Mouse (Mus musculus) CH12.LX (cell line): ENCODE results near the gene Tshz2. TPM values are rescaled to one million over a fixed set of nuclear protein-coding genes. Genes with fewer than 3 reads are reported as not detected.

Experiments
- DNase-seq: peaks from one replicate; pipeline ENCODE4 v3.0.0-alpha.2; 2013; ENCODE audit errors: extremely low read depth
- H3K27ac ChIP-seq: 2 replicates; pipeline ENCODE4 v1.5.1; 2012; ENCODE audit warnings: low read depth, mild to moderate bottlenecking, control low read depth, moderate library complexity; ENCODE audit not compliant: insufficient read depth
- H3K27me3 ChIP-seq: replicated peaks from 2 replicates; pipeline ENCODE3; 2012; ENCODE audit warnings: inconsistent platforms
- H3K36me3 ChIP-seq, 2 experiments: replicated peaks in 1 of 2; 2 replicates each; pipeline versions ENCODE3 to v1.6.1; 2012; ENCODE audit warnings: inconsistent platforms in 1 of 2, low read length in 1 of 2, mild to moderate bottlenecking in 1 of 2, mixed read lengths in 1 of 2, moderate library complexity in 1 of 2; ENCODE audit not compliant: control insufficient read depth in 1 of 2, insufficient read depth in 1 of 2
- H3K4me1 ChIP-seq, 2 experiments: 2 replicates each; pipeline ENCODE4 v1.6.1; 2012; ENCODE audit warnings: inconsistent platforms in 1 of 2, moderate library complexity in 1 of 2; ENCODE audit not compliant: insufficient read depth in 2 of 2, control insufficient read depth in 1 of 2
- H3K4me2 ChIP-seq: 2 replicates; pipeline ENCODE4 v1.6.1; 2012; ENCODE audit warnings: low read depth, mild to moderate bottlenecking, control low read depth; ENCODE audit not compliant: poor library complexity, insufficient read depth, severe bottlenecking
- H3K4me3 ChIP-seq, 3 experiments: fragments of 150-350 bp in 1 of 3; sonication (generic) in 1 of 3; replicated peaks in 1 of 3; 2 replicates each; pipeline versions ENCODE3 to v1.5.1; 2011 to 2012; ENCODE audit warnings: low read depth in 2 of 3, low read length in 2 of 3, mild to moderate bottlenecking in 2 of 3, moderate library complexity in 2 of 3, control low read depth in 1 of 3, improper control_type of control experiment in 1 of 3, inconsistent platforms in 1 of 3, mixed read lengths in 1 of 3; ENCODE audit not compliant: poor library complexity in 1 of 3
- H3K79me2 ChIP-seq: replicated peaks from 2 replicates; pipeline ENCODE4 v1.6.1; 2012; ENCODE audit warnings: mild to moderate bottlenecking, moderate library complexity; ENCODE audit not compliant: control insufficient read depth, poor library complexity, insufficient read depth, severe bottlenecking; ENCODE audit errors: extremely low read depth
- H3K9ac ChIP-seq: 2 replicates; pipeline ENCODE4 v1.6.1; 2012; ENCODE audit warnings: low read depth, mild to moderate bottlenecking, control low read depth, moderate library complexity; ENCODE audit not compliant: insufficient read depth
- H3K9me3 ChIP-seq: replicated peaks from 2 replicates; pipeline ENCODE3; 2012; ENCODE audit warnings: low read length, inconsistent platforms, mixed read lengths
- CHD1 ChIP-seq: IDR thresholded peaks from 2 replicates; pipeline ENCODE4 v1.6.1; 2012; ENCODE audit warnings: low read depth, low read length, improper control_type of control experiment, inconsistent platforms
- CHD2 ChIP-seq: IDR thresholded peaks from 2 replicates; pipeline ENCODE4 v1.6.1; 2011; ENCODE audit warnings: low read length, improper control_type of control experiment
- ELF1 ChIP-seq: IDR thresholded peaks from 2 replicates; pipeline ENCODE4 v1.6.1; 2014; ENCODE audit warnings: low read depth, mild to moderate bottlenecking, inconsistent platforms, low read length, improper control_type of control experiment
- EP300 ChIP-seq: IDR thresholded peaks from 2 replicates; pipeline ENCODE4 v1.6.1; 2011; ENCODE audit warnings: low read length, improper control_type of control experiment
- ETS1 ChIP-seq: conservative IDR thresholded peaks from 2 replicates; pipeline ENCODE4 v1.6.1; 2012; ENCODE audit warnings: low read depth, mild to moderate bottlenecking, inconsistent platforms, low read length, improper control_type of control experiment, moderate library complexity
- GABPA ChIP-seq: IDR thresholded peaks from 2 replicates; pipeline ENCODE4 v1.6.1; 2012; ENCODE audit warnings: low read depth, low read length, improper control_type of control experiment, inconsistent platforms; ENCODE audit not compliant: insufficient replicate concordance
- IRF4 ChIP-seq: IDR thresholded peaks from 2 replicates; pipeline ENCODE4 v1.6.1; 2014; ENCODE audit warnings: low read depth, mild to moderate bottlenecking, inconsistent platforms, low read length, improper control_type of control experiment
- JUN ChIP-seq: IDR thresholded peaks from 2 replicates; pipeline ENCODE4 v1.6.1; 2011; ENCODE audit warnings: low read depth, mild to moderate bottlenecking, low read length, improper control_type of control experiment, moderate library complexity; ENCODE audit not compliant: insufficient read depth
- KAT2A ChIP-seq: IDR thresholded peaks from 2 replicates; pipeline ENCODE4 v1.6.1; 2012; ENCODE audit warnings: low read length, improper control_type of control experiment, inconsistent platforms; ENCODE audit not compliant: insufficient replicate concordance
- MAFK ChIP-seq: IDR thresholded peaks from 2 replicates; pipeline ENCODE4 v1.6.1; 2011; ENCODE audit warnings: low read length, improper control_type of control experiment; ENCODE audit not compliant: insufficient replicate concordance
- MAX ChIP-seq: IDR thresholded peaks from 2 replicates; pipeline ENCODE4 v1.6.1; 2011; ENCODE audit warnings: low read length, improper control_type of control experiment
- MAZ ChIP-seq: IDR thresholded peaks from 2 replicates; pipeline ENCODE4 v1.6.1; 2012; ENCODE audit warnings: low read depth, mild to moderate bottlenecking, inconsistent platforms, low read length, improper control_type of control experiment, moderate library complexity
- MEF2A ChIP-seq: IDR thresholded peaks from 2 replicates; pipeline ENCODE4 v1.6.1; 2014; ENCODE audit warnings: low read depth, mild to moderate bottlenecking, inconsistent platforms, low read length, improper control_type of control experiment, borderline replicate concordance
- MXI1 ChIP-seq: IDR thresholded peaks from 2 replicates; pipeline ENCODE4 v1.6.1; 2011; ENCODE audit warnings: mild to moderate bottlenecking, low read depth, low read length, improper control_type of control experiment
- MYC ChIP-seq: IDR thresholded peaks from 2 replicates; pipeline ENCODE4 v1.6.1; 2011; ENCODE audit warnings: low read depth, mild to moderate bottlenecking, improper control_type of control experiment, low read length
- NELFE ChIP-seq: IDR thresholded peaks from 2 replicates; pipeline ENCODE4 v1.6.1; 2011; ENCODE audit warnings: low read depth, low read length, improper control_type of control experiment
- NRF1 ChIP-seq: IDR thresholded peaks from 2 replicates; pipeline ENCODE4 v1.6.1; 2014; ENCODE audit warnings: low read depth, mild to moderate bottlenecking, inconsistent platforms, low read length, improper control_type of control experiment, moderate library complexity
- PAX5 ChIP-seq: IDR thresholded peaks from 2 replicates; pipeline ENCODE4 v1.6.1; 2012; ENCODE audit warnings: low read length, inconsistent platforms, mixed read lengths
- POLR2A ChIP-seq: IDR thresholded peaks from 2 replicates; pipeline ENCODE4 v1.6.1; 2011; ENCODE audit warnings: low read depth, mild to moderate bottlenecking, improper control_type of control experiment, low read length
- SIN3A ChIP-seq: IDR thresholded peaks from 2 replicates; pipeline ENCODE4 v1.6.1; 2012; ENCODE audit warnings: low read length, improper control_type of control experiment, inconsistent platforms
- TCF12 ChIP-seq: IDR thresholded peaks from 2 replicates; pipeline ENCODE4 v1.6.1; 2014; ENCODE audit warnings: low read depth, mild to moderate bottlenecking, inconsistent platforms, low read length, improper control_type of control experiment
- ZC3H11A ChIP-seq: IDR thresholded peaks from 2 replicates; pipeline ENCODE4 v1.6.1; 2012; ENCODE audit warnings: low read depth, mild to moderate bottlenecking, inconsistent platforms, low read length, improper control_type of control experiment
- ZMIZ1 ChIP-seq: IDR thresholded peaks from 2 replicates; pipeline ENCODE4 v1.6.1; 2012; ENCODE audit warnings: low read depth, mild to moderate bottlenecking, inconsistent platforms, low read length, improper control_type of control experiment
- dilution Hi-C: fragments of 300-500 bp; cut with MboI; formaldehyde crosslinking; loops from 2 replicates; pipeline ENCODE4 v1.14.3; 2020; ENCODE audit warnings: low sequenced_read_pairs; ENCODE audit not compliant: extremely low pct_unique_long_range_greater_than_20kb, extremely low pct_ligation_motif_present
- in situ Hi-C: fragments of 300-500 bp; cut with MboI; formaldehyde crosslinking; loops from 3 replicates; pipeline ENCODE4 v1.14.3; 2019; ENCODE audit warnings: low sequenced_read_pairs, low pct_ligation_motif_present, low pct_unique_long_range_greater_than_20kb, mixed read lengths
- polyA plus RNA-seq: library from polyadenylated mRNA; unstranded; fragments of >175 nt; gene quantifications from 2 replicates; pipeline ENCODE4 v1.2.1, GENCODE M21; 2012; ENCODE audit warnings: low read depth; ENCODE audit not compliant: insufficient read length
- total RNA-seq, 2 experiments: library from RNA; depleted of rRNA; stranded (reverse); fragments of 300-350 nt in 1 of 2; fragments of >200 nt in 1 of 2; gene quantifications; 2 replicates each; pipeline ENCODE4 v1.2.3; 2012 to 2014

The Tshz2 gene
- total and polyA plus RNA-seq, 3 experiments = not detected

GRCm38 (mm10) chr2:169929540-169930497 lies 297.0 kb downstream of the Tshz2 start:
- H3K4me2 ChIP-seq = no peak overlapping the region
- H3K79me2 ChIP-seq = no peaks in the 10 kb centered on the region
- H3K4me1 ChIP-seq = no peaks in the 10 kb centered on the region
- H3K27me3 ChIP-seq = no peaks in the 10 kb centered on the region
- no peaks in the 10 kb centered on the region for H3K36me3 ChIP-seq
- no peak for DNase-seq
- no peak overlapping the region for H3K27ac ChIP-seq
- dilution Hi-C loops (no loop called here), in situ Hi-C loops (no loop called here)
- no peak overlapping the region for H3K9ac ChIP-seq
- H3K4me3 ChIP-seq = no peak overlapping the region
- TF ChIP-seq MXI1 (no peak), ELF1 (no peak), NELFE (no peak), POLR2A (no peak), MAZ (no peak), NRF1 (no peak), MAX (no peak), IRF4 (no peak), ZC3H11A (no peak), ZMIZ1 (no peak), CHD2 (no peak), GABPA (no peak), ETS1 (no peak), EP300 (no peak), CHD1 (no peak), MEF2A (no peak), TCF12 (no peak)
- H3K9me3 ChIP-seq = peaks cover 87% of the 10 kb centered on the region

- H3K27me3 ChIP-seq = no peaks in the 10 kb centered on the region
- no peak for DNase-seq
- H3K4me1 ChIP-seq = no peaks in the 10 kb centered on the region
- no peak overlapping the region for H3K27ac ChIP-seq
- dilution Hi-C loops = no loop called here
- TF ChIP-seq MAFK (no peak), KAT2A (no peak), MYC (no peak), PAX5 (no peak), ZMIZ1 (no peak), SIN3A (no peak), NELFE (no peak), JUN (no peak), CHD2 (no peak), CHD1 (no peak)
- TF ChIP-seq, all 38 proteins: peak for 0
- H3K36me3 ChIP-seq = no peaks in the 10 kb centered on the region
- no peak overlapping the region for H3K4me3 ChIP-seq
- H3K9me3 ChIP-seq = peaks cover 82% of the 10 kb centered on the region
- H3K9ac ChIP-seq = no peak overlapping the region
- no peaks in the 10 kb centered on the region for H3K79me2 ChIP-seq
- H3K4me2 ChIP-seq = no peak overlapping the region
- in situ Hi-C loops = no loop called here
Observed at GRCm38 (mm10) chr2:169935642-169936041, 302.8 kb downstream of the Tshz2 start.
